Mouse (Mus musculus): ENCODE data around the gene Nxf1. TPM values are rescaled to one million over a fixed set of nuclear protein-coding genes. Genes with fewer than 3 reads are reported as not detected.

Gene Nxf1
- total RNA-seq, 1 experiment from 2014 or later, result 559 TPM

Other genes starting within 250 kb of the Nxf1 start
- not detected for gene Slc22a8, start 165.8 kb upstream of the Nxf1 start, total RNA-seq (2023)
- not detected for gene Slc22a6, start 139.0 kb upstream of the Nxf1 start, total RNA-seq (2023)
- gene Chrm1, start 93.3 kb upstream of the Nxf1 start, total RNA-seq (2023), result not detected
- 200 TPM for gene Slc3a2, start 33.7 kb upstream of the Nxf1 start, total RNA-seq (2023)
- gene Wdr74, start 21.2 kb upstream of the Nxf1 start, total RNA-seq (2023), result 89.2 TPM
- 2.3 TPM for gene 1700092M07Rik, start 16.4 kb upstream of the Nxf1 start, total RNA-seq (2023)
- gene Stx5a, start 15.7 kb upstream of the Nxf1 start, total RNA-seq (2023), result 265 TPM
- gene Tmem223, start 13.9 kb downstream of the Nxf1 start, total RNA-seq (2023), result 30.8 TPM
- gene Tmem179b, start 17.4 kb downstream of the Nxf1 start, total RNA-seq (2023), result 61.1 TPM
- 9.8 TPM for gene Taf6l, start 29.3 kb downstream of the Nxf1 start, total RNA-seq (2023)
- gene Polr2g, start 41.5 kb downstream of the Nxf1 start, total RNA-seq (2023), result 50.4 TPM
- 0.26 TPM for gene Zbtb3, start 45.5 kb downstream of the Nxf1 start, total RNA-seq (2023)
- 21.2 TPM for gene Ttc9c, start 62.3 kb downstream of the Nxf1 start, total RNA-seq (2023)
- gene Hnrnpul2, start 62.9 kb downstream of the Nxf1 start, total RNA-seq (2023), result 101 TPM
- gene AC129217.1, start 72.7 kb downstream of the Nxf1 start, total RNA-seq (2023), result 16.0 TPM
- gene Bscl2, start 80.4 kb downstream of the Nxf1 start, total RNA-seq (2023), result 37.6 TPM
- not detected for gene Gng3, start 82.1 kb downstream of the Nxf1 start, total RNA-seq (2023)
- gene Lrrn4cl, start 93.7 kb downstream of the Nxf1 start, total RNA-seq (2023), result 0.91 TPM
- 116 TPM for gene Ubxn1, start 114.4 kb downstream of the Nxf1 start, total RNA-seq (2023)
- 36.2 TPM for gene Uqcc3, start 123.8 kb downstream of the Nxf1 start, total RNA-seq (2023)
- gene Lbhd1, start 126.7 kb downstream of the Nxf1 start, total RNA-seq (2023), result 9.4 TPM
- gene Gm49403, start 126.9 kb downstream of the Nxf1 start, total RNA-seq (2023), result not detected
- 25.8 TPM for gene 1810009A15Rik, start 131.8 kb downstream of the Nxf1 start, total RNA-seq (2023)
- 3.8 TPM for gene Gm49416, start 131.9 kb downstream of the Nxf1 start, total RNA-seq (2023)
- gene Ints5, start 135.9 kb downstream of the Nxf1 start, total RNA-seq (2023), result 18.6 TPM
- 134 TPM for gene Ganab, start 141.0 kb downstream of the Nxf1 start, total RNA-seq (2023)
- gene B3gat3, start 163.3 kb downstream of the Nxf1 start, total RNA-seq (2023), result 41.9 TPM
- 3.0 TPM for gene Rom1, start 172.3 kb downstream of the Nxf1 start, total RNA-seq (2023)
- gene Eml3, start 172.5 kb downstream of the Nxf1 start, total RNA-seq (2023), result 70.7 TPM
- 172 TPM for gene Mta2, start 184.8 kb downstream of the Nxf1 start, total RNA-seq (2023)
- 39.7 TPM for gene Tut1, start 196.8 kb downstream of the Nxf1 start, total RNA-seq (2023)
- 533 TPM for gene Eef1g, start 210.0 kb downstream of the Nxf1 start, total RNA-seq (2023)
- gene Ahnak, start 232.2 kb downstream of the Nxf1 start, total RNA-seq (2023), result 74.3 TPM